Comparison of ENCODE assay signal across 9 mouse cellular contexts in genomic region chr1:192061666-192062306, GRCm38 (mm10). TPM values are rescaled to one million over a fixed set of nuclear protein-coding genes. Genes with fewer than 3 reads are reported as not detected.
A peak's percentile ranks its signal among the peaks of the same experiment; 100 is the strongest.
DNase-seq lines count a peak whose midpoint lies in the region; ATAC-seq lines count a peak whose summit lies in the region.
"Had no signal": no experiment of that assay in that cellular context is flagged by ENCODE, and none has a peak within 500 bp of the region (broad histone marks: within the 10 kb centered on the region; RNA-seq: fewer than 3 reads in every experiment).

No protein-coding gene starts in this region.

- H3K9ac ChIP-seq in limb, embryonic 13.5 days, result no peak overlapping the region
- no peak overlapping the region for H3K9ac ChIP-seq in hindbrain, embryonic 16.5 days (ENCODE audit: low read depth, low read length)
- H3K9ac ChIP-seq in hindbrain, embryonic 11.5 days (ENCODE audit: low read depth, low read length), result no peak overlapping the region
- H3K9ac ChIP-seq: liver, embryonic 13.5 days had no signal

- 61% methylated on average over 4 of the region's 4 CpGs for WGBS in limb, embryonic 13.5 days
- WGBS in hindbrain, embryonic 16.5 days, result 70% methylated on average over 4 of the region's 4 CpGs
- WGBS in hindbrain, embryonic 11.5 days, result 64% methylated on average over 4 of the region's 4 CpGs

- no peak overlapping the region for H3K4me3 ChIP-seq in limb, embryonic 13.5 days
- H3K4me3 ChIP-seq in hindbrain, embryonic 16.5 days (ENCODE audit: low read length), result no peak overlapping the region
- H3K4me3 ChIP-seq in hindbrain, embryonic 11.5 days (ENCODE audit: low read depth, low read length), result no peak overlapping the region
- H3K4me3 ChIP-seq: liver, embryonic 13.5 days had no signal

- H3K27me3 ChIP-seq in limb, embryonic 13.5 days, result no peaks in the 10 kb centered on the region
- no peaks in the 10 kb centered on the region for H3K27me3 ChIP-seq in hindbrain, embryonic 16.5 days (replicated peaks; ENCODE audit: control insufficient read depth, insufficient read depth, low read length)
- H3K27me3 ChIP-seq in hindbrain, embryonic 11.5 days (ENCODE audit: control insufficient read depth, insufficient read depth, low read length), result no peaks in the 10 kb centered on the region
- H3K27me3 ChIP-seq: liver, embryonic 13.5 days had no signal

- no peak overlapping the region for H3K4me2 ChIP-seq in limb, embryonic 13.5 days (replicated peaks)
- H3K4me2 ChIP-seq in hindbrain, embryonic 16.5 days (ENCODE audit: low read length), result no peak overlapping the region
- H3K4me2 ChIP-seq in hindbrain, embryonic 11.5 days (replicated peaks; ENCODE audit: low read depth, low read length), result no peak overlapping the region
- H3K4me2 ChIP-seq: liver, embryonic 13.5 days had no signal

- peak; percentile 56 for DNase-seq in ovary, adult 18-20 months (ENCODE audit: low spot score)
- no peak for DNase-seq in ovary, postnatal 14 days (ENCODE audit: low spot score)
- DNase-seq in heart, postnatal 10 days, result peak; percentile 81 to 87
- DNase-seq in telencephalon, adult 2 months (ENCODE audit: low read depth, low spot score), result peak; percentile 92
- DNase-seq in hindbrain, embryonic 11.5 days (ENCODE audit: low spot score), result no peak
- DNase-seq: liver, embryonic 13.5 days had no signal

- no peak overlapping the region for H3K27ac ChIP-seq in limb, embryonic 13.5 days
- H3K27ac ChIP-seq in hindbrain, embryonic 16.5 days (ENCODE audit: low read depth, low read length), result no peak overlapping the region
- H3K27ac ChIP-seq in hindbrain, embryonic 11.5 days (ENCODE audit: low read depth, low read length), result no peak overlapping the region
- H3K27ac ChIP-seq: liver, embryonic 13.5 days had no signal

- H3K9me3 ChIP-seq in limb, embryonic 13.5 days, result peaks cover 4% of the 10 kb centered on the region; the same call in 1 of the 2 replicates
- no peaks in the 10 kb centered on the region for H3K9me3 ChIP-seq in hindbrain, embryonic 16.5 days (ENCODE audit: control insufficient read depth, low read length)
- no peaks in the 10 kb centered on the region for H3K9me3 ChIP-seq in hindbrain, embryonic 11.5 days (ENCODE audit: control insufficient read depth, low read length)

- H3K36me3 ChIP-seq in limb, embryonic 13.5 days, result peaks cover 52% of the 10 kb centered on the region
- no peaks in the 10 kb centered on the region for H3K36me3 ChIP-seq in hindbrain, embryonic 16.5 days (ENCODE audit: control insufficient read depth, insufficient read depth, low read length)
- H3K36me3 ChIP-seq in hindbrain, embryonic 11.5 days (ENCODE audit: control insufficient read depth, insufficient read depth, low read length), result no peaks in the 10 kb centered on the region

- intact Hi-C loops in heart, postnatal 10 days (cut with DNase I), result loop anchor here (2.0 kb wide), 1 partner anchor 31 kb away; the partner anchor contains the start of gene Traf5

- ATAC-seq in frontal cortex, adult (ENCODE audit: low TSS enrichment), result peak; percentile 94
- ATAC-seq in limb, embryonic 13.5 days (ENCODE audit: low FRiP score, low read depth), result peak; percentile 82
- ATAC-seq in hindbrain, embryonic 16.5 days, result no peak
- no peak for ATAC-seq in hindbrain, embryonic 11.5 days (ENCODE audit: low FRiP score)

- H3K4me1 ChIP-seq in limb, embryonic 13.5 days, result no peaks in the 10 kb centered on the region
- no peaks in the 10 kb centered on the region for H3K4me1 ChIP-seq in hindbrain, embryonic 16.5 days (ENCODE audit: control insufficient read depth, insufficient read depth, low read depth, low read length)
- H3K4me1 ChIP-seq in hindbrain, embryonic 11.5 days (replicated peaks; ENCODE audit: control insufficient read depth, insufficient read depth, low read length), result no peaks in the 10 kb centered on the region
- H3K4me1 ChIP-seq: liver, embryonic 13.5 days had no signal

RNA-seq across cellular contexts. Expression of gene Traf5, which starts 30.6 kb away (rescaled TPM):
- 10 to 100 TPM in 1 of 2 experiments, 1 to 10 TPM in 1; 8.6 to 11.7 TPM for total RNA-seq in heart, postnatal 10 days (2021)
- polyA plus RNA-seq in limb, embryonic 13.5 days (2015; fragmentation: Nextera tagmentation; extraction: Ambion mirVana), result 16.2 and 18.7 TPM in 2 replicates
- polyA plus RNA-seq in hindbrain, embryonic 16.5 days (2015; fragmentation: Nextera tagmentation; extraction: Ambion mirVana), result 2.2 and 2.5 TPM in 2 replicates
- polyA plus RNA-seq in hindbrain, embryonic 11.5 days (2014; fragmentation: Nextera tagmentation; extraction: Ambion mirVana), result 4.5 and 5.9 TPM in 2 replicates

Comparison
In these comparisons a context has a peak if more than half of its experiments do, and no peak if none do; other contexts are left out.
1. DNase-seq: peak in ovary, adult 18-20 months (single experiment), heart, postnatal 10 days (2 of 2) and telencephalon, adult 2 months (single experiment); none in ovary, postnatal 14 days (single experiment) and hindbrain, embryonic 11.5 days (single experiment).
2. ATAC-seq: peak in frontal cortex, adult (single experiment) and limb, embryonic 13.5 days (single experiment); none in hindbrain, embryonic 16.5 days (single experiment) and hindbrain, embryonic 11.5 days (single experiment).